Mouse (Mus musculus) thymus, postnatal 36 days (tissue): ENCODE data around the gene Zim1.

Experiments
- DNase-seq, 2 experiments: peaks; one replicate each; pipeline ENCODE4 v3.0.0; 2022; ENCODE audit warnings: mixed read lengths in 2 of 2

Zim1 gene

DNA sequence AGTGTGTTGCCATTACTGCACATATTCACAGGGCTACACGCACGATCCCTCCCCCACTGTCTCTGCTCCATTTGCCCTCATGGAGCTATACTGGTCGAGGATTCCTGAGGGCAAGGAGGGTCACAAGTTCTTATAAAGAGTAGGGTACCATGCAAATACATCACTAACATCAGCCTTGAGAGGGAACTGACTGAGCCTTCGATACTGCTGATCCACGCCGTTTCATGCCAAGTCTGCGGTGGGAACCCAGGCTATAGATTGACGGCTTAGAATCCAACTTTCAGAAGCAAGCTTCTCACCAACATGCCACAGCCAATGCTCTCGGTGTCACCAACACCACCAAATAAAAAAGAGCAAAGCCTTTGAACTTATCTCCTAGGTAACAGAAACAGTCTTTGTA is 45.7 kb downstream of the Zim1 start:
- no peak for DNase-seq

- DNase-seq, result no peak
Measured at GRCm38 (mm10) chr7:6645821-6646220, 50.4 kb downstream of the Zim1 start.

DNA sequence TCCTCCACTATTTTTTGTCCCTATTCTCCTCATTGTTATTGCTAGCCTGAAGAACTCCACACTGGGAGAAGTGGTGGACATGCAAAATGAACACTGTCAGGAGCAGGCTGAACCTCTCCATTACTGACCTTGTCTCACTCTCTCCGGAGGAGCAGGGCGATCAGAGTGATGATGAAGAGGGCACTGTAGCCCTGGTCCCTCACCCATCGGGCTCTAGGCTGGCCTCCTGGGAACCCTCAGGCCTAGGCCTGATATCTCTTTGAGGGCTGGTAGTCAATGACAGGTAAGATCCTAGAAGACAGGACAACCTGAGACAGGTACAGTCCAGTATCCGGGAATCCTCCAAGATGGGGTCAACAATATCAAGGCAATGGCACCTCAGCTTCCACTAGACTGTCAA is 58.2 kb downstream of the Zim1 start:
- no peak for DNase-seq

DNA sequence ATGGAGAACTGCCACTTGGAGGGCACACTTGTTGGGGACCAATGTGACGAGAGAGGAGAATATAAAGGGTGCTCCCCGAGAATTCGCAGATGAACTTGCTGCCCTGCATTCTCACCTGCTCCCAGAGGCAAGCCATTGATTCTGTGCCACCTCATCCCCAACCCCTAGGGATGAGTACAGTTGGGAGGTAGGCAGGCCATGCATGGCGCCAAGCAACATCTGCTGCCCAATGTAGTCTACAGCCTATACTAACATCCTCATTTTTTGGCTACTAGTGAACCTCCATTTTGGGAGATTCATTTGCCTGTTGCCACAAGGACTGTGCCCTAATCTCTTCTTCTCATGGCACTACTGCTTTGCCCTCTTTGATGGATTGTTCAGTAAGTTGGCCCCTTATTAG is 59.5 kb downstream of the Zim1 start:
- DNase-seq, result no peak

DNA sequence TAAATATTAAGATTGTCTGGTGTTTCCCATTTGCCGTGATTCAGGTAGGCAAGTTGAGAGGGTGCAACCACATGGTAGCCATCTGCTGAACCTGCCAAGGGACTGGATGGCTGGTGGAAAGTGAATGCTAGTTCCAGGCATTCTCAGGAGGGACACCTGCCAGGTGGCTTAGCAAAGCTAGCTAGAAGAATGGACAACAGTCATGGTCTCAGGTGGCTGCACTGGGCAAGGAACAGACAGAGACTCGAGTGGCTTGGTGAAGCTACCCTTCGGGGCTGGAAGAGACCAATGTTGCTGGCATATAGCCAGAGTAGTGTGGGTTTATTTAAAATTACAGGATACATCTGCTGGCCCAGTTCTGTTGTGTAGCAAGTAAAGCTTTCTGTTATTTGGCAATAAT is 60.4 kb downstream of the Zim1 start:
- DNase-seq, result no peak
